Mouse (Mus musculus) adrenal gland, adult 2 months (tissue): ENCODE data around the gene Gramd1b. TPM values are rescaled to one million over a fixed set of nuclear protein-coding genes. Genes with fewer than 3 reads are reported as not detected.

Experiments
- DNase-seq: peaks from one replicate; pipeline ENCODE4 v3.0.0; 2021
- polyA plus RNA-seq: library from polyadenylated mRNA; depleted of rRNA; stranded (reverse); fragments of >200 nt; gene quantifications from 2 replicates; pipeline ENCODE4 v1.2.3, GENCODE M21; 2012
- total RNA-seq, 2 experiments: library from RNA; stranded (reverse); gene quantifications; 2 replicates each; pipeline ENCODE4 v1.2.3; 2021

Gramd1b gene
- total and polyA plus RNA-seq, 3 experiments = 336 to 1,336 (median 574) TPM

DNA sequence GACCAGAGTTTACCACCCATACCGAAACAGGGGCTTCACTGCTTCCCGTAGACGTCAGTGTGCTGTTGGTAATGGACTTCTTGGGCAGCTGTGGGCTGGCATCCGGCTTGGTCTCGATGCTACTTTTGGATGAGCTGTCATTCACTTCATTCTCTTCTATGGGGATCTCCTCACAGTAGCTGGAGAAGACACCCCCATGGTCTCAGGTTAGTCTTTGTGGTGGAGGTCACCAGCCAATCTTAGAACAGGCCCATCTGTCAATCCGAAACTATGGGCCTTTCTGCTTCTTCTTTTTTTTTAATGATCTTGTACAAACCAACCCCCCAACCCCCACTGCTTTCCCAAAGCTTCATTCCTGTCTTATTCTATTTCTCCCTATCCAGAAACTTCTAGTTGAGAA, 221.3 kb downstream of the Gramd1b start:
- no peak for DNase-seq

DNA sequence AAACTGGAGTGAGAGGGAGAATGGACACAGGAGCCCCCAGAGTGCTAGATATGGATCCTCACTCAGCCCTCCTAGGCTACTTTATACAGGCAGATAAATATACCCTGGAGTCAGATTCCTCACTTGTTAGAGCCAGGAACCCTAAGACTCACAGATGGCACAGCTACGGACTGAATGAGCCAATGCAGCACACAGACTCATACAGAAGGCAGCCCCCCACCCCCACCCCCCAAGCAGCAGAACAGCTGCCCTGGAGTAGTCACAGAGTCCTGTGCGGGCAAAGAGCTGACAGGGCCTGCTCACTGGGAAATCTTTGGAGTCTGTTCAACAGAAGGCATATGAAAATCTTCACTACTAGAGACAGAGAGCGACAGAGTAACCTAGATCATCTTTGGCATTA, 223.9 kb downstream of the Gramd1b start:
- no peak for DNase-seq

DNA sequence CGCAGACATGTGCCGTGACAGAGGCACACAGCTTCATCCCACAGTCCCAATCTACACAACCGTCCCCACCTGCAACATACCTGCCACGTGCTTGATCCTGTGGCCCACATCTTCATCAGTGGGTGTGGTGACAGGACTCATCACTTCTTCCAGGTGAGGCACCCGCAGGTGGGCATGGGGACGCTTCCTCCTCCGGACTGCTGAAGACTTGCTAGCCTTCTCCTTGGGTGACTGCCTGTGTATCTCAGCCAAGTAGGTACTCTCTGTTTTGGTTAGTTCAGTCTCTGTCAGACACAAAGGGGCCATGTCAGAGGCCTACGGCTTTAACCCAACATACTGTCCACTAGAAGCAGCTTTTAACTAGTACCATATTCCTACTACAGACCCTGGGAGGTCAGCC, 226.9 kb downstream of the Gramd1b start:
- no peak for DNase-seq

DNA sequence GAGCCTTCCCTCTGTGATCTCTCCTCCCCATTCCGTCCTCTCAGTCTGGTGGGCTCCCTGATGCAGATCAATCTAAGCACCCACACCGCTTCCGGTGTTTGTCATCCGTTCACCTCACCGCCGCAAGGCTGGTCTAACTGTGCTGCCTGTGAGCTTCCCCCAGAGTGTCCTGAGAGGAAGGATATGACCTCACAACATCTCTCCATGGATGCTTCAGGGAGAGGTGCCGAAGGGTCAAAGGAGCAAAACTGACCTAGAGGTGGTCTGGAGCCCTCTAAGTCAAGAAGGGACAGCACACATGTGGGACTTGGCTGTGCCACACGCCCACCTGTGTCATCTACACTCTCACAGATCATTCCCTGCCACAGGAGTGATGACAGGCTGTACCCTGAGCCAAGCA, 228.8 kb downstream of the Gramd1b start:
- no peak for DNase-seq

DNA sequence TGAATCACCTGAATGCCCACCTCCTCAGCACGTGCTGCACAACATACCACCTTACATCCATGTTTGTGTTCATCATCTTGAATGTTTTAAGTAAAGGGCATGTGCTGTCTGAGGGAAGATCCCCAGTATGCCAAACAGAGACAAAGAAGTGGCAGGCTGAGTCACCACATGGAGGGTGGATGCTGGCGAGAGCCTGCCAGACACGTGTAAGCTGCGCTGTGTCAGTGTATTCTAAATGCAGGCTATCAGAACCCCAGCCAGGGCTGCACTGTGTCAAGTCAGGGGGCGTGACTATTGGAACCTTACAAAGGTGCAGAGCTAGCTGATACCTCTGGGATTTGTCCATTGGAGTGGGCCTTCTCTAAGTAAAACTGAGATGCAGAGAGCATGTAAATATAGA, 229.7 kb downstream of the Gramd1b start:
- DNase-seq = peak; percentile 67

DNA sequence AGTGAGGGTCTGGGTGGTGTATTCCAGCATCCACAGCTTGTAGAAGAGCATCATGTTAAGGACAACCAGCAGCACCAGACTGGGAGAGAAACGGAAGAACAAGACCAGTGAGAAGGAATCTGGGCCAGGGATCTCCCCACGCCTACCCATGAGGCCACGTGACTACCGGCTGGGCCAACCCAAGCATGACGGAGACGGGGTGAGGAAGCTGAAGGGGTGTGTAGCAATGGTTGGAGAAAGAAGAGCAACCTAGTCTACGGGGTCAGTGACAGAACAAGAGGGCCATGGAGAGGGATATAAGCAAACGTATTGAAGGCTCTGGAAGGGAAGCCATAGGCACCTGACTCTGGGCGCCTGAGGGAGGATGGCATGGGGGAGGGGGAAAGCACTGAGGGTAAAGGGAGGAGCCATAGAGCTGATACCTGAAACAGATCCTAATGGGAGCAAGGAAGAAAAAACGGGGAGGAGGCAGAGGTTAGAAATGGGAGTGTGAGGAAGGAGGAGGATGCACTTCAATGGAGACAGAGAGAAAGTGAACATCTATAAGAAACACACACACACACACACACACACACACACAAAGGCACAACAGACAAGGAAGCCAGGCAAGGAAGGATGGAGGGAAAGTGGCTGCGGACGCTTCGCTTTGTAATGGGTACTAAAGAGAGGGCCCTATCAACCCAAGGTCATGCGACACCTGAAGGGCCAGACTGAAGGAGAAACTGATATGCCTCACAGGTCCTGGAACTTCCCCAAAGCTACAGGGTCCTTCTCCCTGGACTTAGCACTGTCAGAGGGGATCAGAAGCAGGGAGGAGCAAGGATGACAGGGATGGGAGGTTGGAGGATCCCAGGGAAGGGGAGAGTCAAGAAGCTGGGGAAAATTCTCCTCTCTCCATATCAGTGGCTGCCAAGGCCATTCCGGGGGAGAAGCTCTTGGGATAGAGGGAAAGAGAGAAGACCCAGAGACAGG, 230.9 kb downstream of the Gramd1b start:
- DNase-seq = peak; percentile 23

DNA sequence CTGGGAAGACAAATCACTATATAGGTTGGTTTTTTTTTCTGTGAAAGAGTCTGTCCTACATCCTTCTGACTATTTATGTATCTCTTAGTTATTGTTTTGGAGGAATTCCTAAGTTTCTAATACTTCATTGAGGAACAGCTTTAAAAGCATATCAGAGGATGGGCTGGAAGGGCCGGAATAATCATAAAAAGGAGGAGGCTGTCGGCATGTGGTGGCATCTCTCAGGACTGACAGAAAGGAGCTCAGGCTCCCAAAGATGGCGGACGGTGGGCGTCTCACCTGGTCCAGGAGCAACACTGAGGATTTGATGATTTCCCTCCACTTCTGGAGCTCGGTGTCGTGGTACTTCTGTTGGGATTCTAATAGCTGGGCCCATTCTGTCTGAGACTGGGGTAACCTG, 231.9 kb downstream of the Gramd1b start:
- no peak for DNase-seq

DNA sequence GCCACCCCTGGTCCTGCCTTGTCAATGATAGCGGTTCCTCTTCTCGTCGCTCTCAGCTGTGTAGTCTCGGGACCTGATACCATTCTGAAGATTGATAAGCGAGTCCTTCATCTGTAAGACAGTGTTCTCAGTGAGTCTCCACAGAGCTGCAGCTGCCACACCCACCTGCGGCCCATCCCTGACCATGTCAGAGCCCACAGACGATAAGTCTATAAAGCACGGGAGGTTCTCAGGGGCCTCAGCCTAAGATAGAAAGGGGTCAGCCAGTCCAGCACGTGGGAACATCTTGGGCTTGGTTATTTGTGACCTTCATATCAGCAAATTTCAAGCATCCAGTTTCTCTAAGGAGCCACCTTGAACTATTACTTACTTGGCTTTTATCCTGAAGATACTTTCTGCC, 233.2 kb downstream of the Gramd1b start:
- DNase-seq = peak; percentile 42

DNA sequence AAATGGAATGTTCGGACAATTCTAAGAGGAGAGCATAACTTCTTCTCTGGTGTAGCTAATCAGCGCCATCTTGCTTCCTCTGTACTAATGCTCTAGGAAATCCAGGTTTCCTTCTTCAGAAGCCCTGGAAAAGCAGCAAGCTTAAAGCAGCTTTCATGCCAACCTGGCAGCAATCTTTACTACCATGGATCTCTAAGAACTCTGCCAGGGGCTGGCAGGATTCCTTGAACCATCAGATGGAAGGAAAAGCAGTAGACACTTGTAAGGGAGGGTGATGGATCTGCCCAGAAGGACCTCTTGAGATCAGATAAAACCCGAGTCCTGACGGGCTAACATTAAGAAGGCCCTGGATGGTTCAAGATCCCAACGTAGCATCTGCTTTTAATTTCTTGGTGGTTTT, 234.9 kb downstream of the Gramd1b start:
- peak; percentile 32 for DNase-seq

DNA sequence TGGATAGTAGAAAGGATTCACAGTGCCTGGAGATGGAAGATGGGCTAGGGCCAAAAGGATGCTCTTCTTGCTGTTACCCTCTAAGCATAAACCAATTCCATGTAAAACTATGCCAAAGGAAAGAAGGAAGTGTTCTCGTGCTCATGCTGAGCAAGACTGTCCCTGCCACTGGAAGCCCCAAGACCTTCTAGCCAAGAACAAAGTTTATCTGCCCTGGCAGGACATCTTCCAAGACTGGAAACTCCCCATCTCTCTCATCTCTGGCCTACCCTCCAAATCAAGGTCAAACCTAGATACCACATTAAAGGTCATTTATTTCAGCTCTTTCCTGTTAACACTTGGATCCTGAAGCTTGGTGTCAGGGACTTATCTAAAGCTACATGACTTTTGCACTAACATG, 236.3 kb downstream of the Gramd1b start:
- DNase-seq = peak; percentile 55

DNA sequence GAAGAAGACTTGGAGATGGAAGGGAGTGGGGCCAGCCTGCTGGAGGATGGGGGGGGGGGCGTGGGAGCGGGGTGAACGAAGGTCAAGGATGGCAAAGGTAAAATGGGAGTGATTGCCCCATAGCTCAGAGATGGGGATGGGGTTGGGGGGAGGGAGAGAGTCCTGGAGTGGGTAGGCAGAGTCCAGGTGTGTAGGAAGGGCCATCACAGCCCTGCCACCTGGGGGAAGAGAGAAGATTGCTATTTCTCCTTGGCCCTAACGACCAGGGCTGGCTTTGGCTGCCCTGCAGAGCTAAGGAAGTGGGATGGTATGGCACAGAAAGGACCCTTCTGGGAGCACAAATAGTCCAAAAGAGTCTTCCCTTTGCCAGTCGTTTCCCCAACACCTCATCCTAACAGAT, 237.0 kb downstream of the Gramd1b start:
- peak; percentile 19 for DNase-seq

DNA sequence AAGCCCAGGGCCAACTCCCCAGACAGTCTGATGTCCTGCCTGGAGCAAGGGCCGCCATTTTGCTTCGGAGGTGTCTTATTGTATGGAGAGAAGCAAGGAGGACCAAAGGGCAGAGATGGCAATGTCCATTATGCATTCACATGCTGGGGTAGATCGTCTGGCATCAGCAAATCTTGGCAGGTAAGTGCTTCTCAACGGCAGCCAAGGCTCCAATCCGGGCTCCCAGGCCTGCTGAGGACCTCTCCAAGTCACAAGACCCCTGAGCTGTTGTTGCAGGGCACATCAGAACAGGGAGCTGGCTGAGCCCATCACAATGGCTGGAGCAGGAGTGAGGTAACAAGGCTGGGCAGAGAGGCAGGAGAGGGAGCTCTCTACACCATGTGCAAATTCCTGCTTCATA, 237.4 kb downstream of the Gramd1b start:
- peak; percentile 20 for DNase-seq

DNA sequence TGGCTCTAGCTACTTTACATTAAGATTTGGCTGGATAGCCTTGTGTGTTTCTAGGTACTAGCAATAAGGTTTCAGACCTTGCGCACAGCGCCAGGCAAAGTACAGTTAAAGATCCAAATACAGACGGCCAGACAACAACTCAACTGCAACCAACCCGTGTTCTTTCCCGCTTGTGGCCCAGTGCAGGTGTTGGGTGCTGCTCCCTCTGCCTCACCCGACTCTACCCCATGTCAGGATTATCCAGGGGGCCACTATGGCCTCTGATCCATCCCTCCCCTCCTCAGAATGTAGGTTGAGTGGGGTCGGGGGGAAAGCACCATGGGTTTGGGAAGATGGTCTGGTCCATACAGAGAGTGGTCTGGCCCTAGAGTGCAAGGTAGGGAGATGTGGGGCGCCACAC, 237.9 kb downstream of the Gramd1b start:
- peak; percentile 18 for DNase-seq

DNA sequence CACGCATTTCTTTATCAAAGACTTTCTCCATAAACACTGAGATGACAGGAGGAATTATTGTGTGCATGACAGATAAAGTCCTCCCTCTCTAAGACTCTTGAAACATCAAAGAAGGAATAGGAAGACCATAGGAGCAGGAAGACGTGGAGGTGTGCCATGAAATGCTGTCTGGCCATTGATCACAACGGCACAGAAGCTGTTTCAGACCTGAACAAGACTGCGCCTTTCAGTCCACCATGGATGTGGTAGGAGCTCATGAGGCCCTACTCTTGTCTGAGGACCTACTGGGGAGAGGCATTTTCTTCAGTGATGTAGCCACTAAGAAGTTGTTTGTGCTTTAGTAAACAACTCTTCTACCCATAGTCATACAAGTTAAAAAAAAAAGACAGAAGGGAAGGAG, 238.7 kb downstream of the Gramd1b start:
- no peak for DNase-seq

DNA sequence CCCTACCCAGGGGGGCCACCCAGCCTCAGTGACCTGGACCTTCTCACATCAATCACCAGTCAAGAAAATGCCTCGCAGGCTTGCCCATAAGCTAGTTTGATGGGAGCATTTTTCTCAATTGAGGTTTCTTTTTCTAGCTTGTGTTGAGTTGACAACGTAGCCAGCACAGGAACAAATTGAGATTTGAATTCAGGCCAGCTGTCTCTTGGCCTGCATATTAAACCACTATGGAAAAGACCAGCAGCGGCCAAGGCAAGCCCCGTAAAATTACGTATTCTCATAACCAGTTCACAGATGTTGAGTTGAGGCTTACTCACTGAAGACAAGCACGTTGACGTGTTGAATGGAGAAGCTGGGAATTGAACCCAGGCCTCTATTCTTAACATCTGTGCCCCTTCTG, 248.2 kb downstream of the Gramd1b start:
- no peak for DNase-seq

DNA sequence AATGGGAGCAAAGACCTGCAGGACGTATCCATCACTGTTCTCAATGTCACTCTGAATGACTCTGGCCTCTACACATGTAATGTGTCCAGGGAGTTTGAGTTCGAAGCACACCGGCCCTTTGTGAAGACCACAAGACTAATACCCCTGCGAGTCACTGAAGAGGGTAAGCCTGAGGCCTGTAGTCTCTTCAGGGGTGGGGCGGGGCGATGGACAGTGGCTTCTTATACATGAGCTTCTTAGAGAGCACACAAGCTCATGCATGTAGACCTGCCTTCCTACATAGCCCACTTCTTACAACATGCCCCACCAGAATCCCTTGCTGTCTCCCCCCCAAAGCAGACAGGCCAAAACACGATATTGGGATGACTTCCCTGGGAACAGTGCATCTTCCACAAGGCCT, 251.7 kb downstream of the Gramd1b start:
- DNase-seq = no peak

DNA sequence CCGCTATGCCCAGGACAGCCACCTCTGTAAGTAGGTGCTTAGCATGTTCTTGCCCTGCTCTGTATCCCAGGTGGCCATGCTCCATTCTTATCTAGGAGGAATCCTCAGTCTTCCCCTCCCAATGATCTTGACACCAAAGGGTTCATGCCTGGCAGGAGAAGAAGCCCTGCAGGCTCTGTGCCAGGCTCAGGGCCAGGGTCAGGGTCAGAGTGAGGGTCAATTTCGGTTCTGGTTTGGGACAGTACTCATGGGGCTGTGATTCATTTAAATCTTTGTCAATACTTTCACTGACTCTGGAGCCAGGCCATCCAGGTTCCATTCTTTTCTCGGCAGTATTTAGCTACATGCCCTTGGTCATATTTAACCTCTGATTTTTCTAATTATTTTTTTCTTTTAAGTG, 253.5 kb downstream of the Gramd1b start:
- peak; percentile 63 for DNase-seq

DNA sequence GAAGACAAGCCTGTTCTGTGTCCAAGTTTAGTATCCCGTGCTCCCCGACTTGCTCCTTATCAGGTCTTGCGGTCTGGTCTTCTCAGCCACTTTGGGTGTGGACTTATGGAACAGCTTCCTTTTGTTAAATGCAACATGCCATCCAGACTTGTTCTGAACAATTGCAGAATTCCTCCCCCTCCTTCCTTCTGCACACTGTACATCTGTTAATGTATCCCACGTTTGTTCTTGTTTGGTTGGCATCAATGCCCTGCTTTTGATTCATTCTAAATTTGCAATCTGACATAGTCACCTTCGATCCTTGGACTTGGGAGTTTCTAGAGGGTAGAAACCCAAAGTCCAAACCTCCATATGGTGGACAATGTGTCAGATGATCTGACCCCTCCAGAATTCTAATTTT, 255.3 kb downstream of the Gramd1b start:
- no peak for DNase-seq

DNA sequence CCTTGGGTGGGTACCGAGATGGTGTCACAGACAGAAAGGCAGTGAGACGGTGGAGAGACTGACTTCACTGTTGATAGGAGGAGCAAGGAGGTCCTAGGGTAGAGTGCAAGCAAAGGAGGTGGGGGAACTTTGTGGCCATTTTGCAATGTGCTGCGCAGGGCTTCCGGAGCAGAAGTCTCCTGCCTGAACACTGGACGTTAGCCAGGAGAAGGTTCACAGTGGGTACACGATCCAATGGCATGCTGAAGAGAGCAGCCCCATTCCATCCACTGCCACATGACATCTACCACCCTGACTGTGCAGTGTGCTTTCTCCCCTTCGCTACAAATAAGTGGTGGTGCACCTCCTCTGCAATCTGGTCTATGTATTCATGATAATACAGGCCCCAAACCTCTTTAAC, 258.4 kb downstream of the Gramd1b start:
- DNase-seq = no peak

DNA sequence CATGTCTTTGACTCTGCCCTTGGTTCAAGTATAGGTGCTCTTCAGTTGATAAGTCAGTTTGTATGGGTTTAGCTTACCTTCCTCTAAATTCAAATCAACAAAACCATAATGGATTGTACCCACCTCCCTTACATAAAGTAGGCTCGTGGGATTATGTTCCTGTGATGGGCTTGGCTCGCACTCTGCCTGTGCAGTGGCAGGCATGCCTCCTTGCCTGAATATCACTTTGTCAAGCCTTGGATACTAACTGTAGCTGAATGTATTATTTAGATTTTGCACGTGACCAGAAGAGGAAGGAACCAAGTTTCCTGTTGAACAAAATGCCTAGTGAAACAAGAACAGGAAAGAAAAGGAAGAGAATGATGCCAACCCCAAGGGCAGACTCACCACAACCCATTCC, 260.1 kb downstream of the Gramd1b start:
- DNase-seq = no peak

DNA sequence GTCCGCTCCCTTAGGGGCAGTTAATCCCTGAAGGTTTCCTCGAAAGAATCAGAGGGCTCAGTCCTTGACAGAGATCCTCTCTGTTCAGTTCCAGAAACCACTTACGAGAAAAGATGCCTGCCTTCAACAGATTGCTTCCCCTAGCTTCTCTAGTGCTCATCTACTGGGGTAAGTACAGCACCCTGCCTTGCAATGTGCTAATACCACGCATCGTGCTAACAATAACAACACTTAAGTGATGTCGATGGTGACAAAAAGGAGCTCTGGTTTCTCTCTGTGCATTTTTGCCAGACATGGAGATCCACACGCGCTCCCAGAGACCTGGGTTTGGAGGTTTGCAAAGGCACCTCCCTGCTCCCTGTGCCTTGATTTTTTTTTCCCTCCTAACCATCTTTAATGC, 261.3 kb downstream of the Gramd1b start:
- no peak for DNase-seq

DNA sequence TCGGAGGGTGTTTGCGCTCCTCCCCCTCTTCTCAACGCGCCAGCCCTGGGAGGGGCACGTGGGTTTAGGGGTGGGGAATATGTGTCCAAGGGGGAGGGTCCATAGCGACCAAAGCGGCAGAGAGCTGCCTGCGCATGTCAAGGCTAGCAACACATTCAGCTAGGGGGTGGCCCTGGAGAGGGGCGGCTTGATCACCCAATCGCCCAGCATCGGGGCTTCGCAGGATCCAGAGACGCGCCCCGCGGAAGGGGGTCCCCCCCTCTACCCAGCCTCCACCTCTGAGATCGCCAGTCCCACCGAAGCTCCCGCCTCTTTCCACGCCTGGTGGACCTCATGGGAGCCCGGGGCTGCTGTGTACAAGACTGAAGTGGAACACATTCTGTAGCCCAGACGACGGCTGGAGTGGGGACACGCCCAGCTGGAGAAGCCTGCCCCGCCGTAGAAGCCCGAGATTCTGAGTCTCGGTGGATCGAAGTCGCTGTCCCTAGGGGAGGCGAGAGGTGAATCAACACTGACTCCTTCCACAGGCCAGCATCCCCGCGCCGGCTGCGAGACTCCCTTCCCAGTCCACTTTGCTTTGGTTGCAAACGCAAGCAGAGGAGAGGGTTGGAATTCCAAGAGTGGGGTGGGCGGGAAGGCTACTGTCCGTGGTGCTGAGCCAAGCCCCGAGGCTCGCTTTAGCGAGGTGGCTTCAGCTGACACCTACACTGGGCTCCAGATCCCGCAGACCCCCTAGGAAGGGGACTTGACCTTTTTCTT, 261.9 kb downstream of the Gramd1b start, which contains the start of gene Scn3b:
Scn3b (plus strand) TSS at position 115 of the 759 bp plus-strand sequence.
- peak; percentile 56 for DNase-seq

DNA sequence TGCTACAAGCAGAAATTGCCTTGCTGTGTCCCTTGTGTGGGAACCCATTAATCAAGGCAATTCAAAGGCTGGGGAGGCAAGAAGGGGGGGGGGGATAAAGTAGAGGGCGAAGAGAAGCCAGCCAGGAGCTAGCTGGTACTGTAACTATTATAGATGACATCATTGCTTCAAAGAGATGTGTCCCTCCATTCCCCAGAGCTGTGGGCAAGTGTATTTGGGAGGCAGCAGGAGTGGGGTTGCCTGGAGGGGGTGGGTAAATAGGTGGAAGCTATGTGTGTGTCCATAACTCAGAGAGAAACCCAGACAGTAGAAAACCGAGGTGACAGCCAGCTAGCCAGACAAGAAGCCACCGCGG, 262.5 kb downstream of the Gramd1b start:
- DNase-seq = no peak
